28 mouse cellular contexts compared by ENCODE assay signal in genomic region chr17:50853220-50853619, GRCm38 (mm10).
DNase-seq lines count a peak whose midpoint lies in the region; ATAC-seq and TF ChIP-seq lines count a peak whose summit lies in the region.
"Had no signal": no experiment of that assay in that cellular context is flagged by ENCODE, and none has a peak within 500 bp of the region (broad histone marks: within the 10 kb centered on the region; RNA-seq: fewer than 3 reads in every experiment).

No protein-coding gene starts in this region.

- no peak overlapping the region for H3K9ac ChIP-seq in kidney, postnatal 0 days (ENCODE audit: low read depth, low read length)
- no peak overlapping the region for H3K9ac ChIP-seq in intestine, embryonic 16.5 days (ENCODE audit: low read depth, low read length)
- H3K9ac ChIP-seq: forebrain, embryonic 13.5 days; hindbrain, embryonic 13.5 days; limb, embryonic 12.5 days; liver, embryonic 15.5 days; lung, embryonic 14.5 days; stomach, embryonic 15.5 days had no signal

- ATAC-seq in kidney, postnatal 0 days (replicated peaks; ENCODE audit: low FRiP score, low read depth), result no peak
- ATAC-seq in Patski, result peak; percentile 62
- ATAC-seq in intestine, embryonic 16.5 days, result peak; percentile 65
- ATAC-seq: CD4-positive, CD25-positive, alpha-beta regulatory T cell, adult 4 months; forebrain, embryonic 13.5 days; midbrain, embryonic 16.5 days had no signal

- H3K4me3 ChIP-seq in kidney, postnatal 0 days (replicated peaks; ENCODE audit: low read depth, low read length), result no peak overlapping the region
- no peak overlapping the region for H3K4me3 ChIP-seq in intestine, embryonic 16.5 days (ENCODE audit: low read length)
- H3K4me3 ChIP-seq: forebrain, embryonic 13.5 days; gastrocnemius, adult 2 months; hindbrain, embryonic 13.5 days; limb, embryonic 12.5 days; liver, embryonic 15.5 days; midbrain, embryonic 10.5 days; stomach, embryonic 15.5 days had no signal

- in situ Hi-C loops in Patski (cut with MboI; ENCODE audit: low pct_unique_long_range_greater_than_20kb), result no loop called here

- no peak for TF ChIP-seq CTCF in kidney, postnatal 0 days (IDR thresholded peaks at IDR 0.05; ENCODE audit: low read depth)
- no peak for TF ChIP-seq CTCF in Patski (IDR thresholded peaks at IDR 0.05)

- H3K27me3 ChIP-seq in kidney, postnatal 0 days (ENCODE audit: insufficient read depth, low read length), result no peaks in the 10 kb centered on the region
- no peaks in the 10 kb centered on the region for H3K27me3 ChIP-seq in Patski
- H3K27me3 ChIP-seq in intestine, embryonic 16.5 days (replicated peaks; ENCODE audit: control insufficient read depth, insufficient read depth, low read length), result no peaks in the 10 kb centered on the region
- H3K27me3 ChIP-seq: forebrain, embryonic 13.5 days; hindbrain, embryonic 13.5 days; limb, embryonic 12.5 days; liver, embryonic 15.5 days; stomach, embryonic 15.5 days had no signal

- POLR2A ChIA-PET in Patski (lab: Charles Lee), result no interaction called here

- CTCF ChIA-PET in Patski (lab: Charles Lee), result no interaction called here

- no peak overlapping the region for H3K27ac ChIP-seq in kidney, postnatal 0 days
- no peak overlapping the region for H3K27ac ChIP-seq in intestine, embryonic 16.5 days (ENCODE audit: low read length)
- H3K27ac ChIP-seq: forebrain, embryonic 13.5 days; gastrocnemius, adult 2 months; hindbrain, embryonic 13.5 days; limb, embryonic 12.5 days; liver, embryonic 15.5 days; midbrain, embryonic 10.5 days; stomach, embryonic 15.5 days had no signal

- no peaks in the 10 kb centered on the region for H3K4me1 ChIP-seq in kidney, postnatal 0 days (replicated peaks; ENCODE audit: insufficient read depth, low read length)
- H3K4me1 ChIP-seq in intestine, embryonic 16.5 days (ENCODE audit: control insufficient read depth, insufficient read depth, low read length), result no peaks in the 10 kb centered on the region
- H3K4me1 ChIP-seq: liver, embryonic 15.5 days; stomach, embryonic 15.5 days had no signal

- no peak overlapping the region for H3K4me2 ChIP-seq in kidney, postnatal 0 days (ENCODE audit: low read length)
- H3K4me2 ChIP-seq in intestine, embryonic 16.5 days (ENCODE audit: low read depth, low read length), result no peak overlapping the region
- H3K4me2 ChIP-seq: forebrain, embryonic 13.5 days; heart, embryonic 11.5 days; hindbrain, embryonic 13.5 days; limb, embryonic 12.5 days; liver, embryonic 15.5 days; lung, embryonic 14.5 days; stomach, embryonic 15.5 days had no signal

- H3K36me3 ChIP-seq in kidney, postnatal 0 days (ENCODE audit: insufficient read depth, low read length), result no peaks in the 10 kb centered on the region
- no peaks in the 10 kb centered on the region for H3K36me3 ChIP-seq in intestine, embryonic 16.5 days (ENCODE audit: control insufficient read depth, insufficient read depth, low read length)
- H3K36me3 ChIP-seq: hindbrain, embryonic 13.5 days; limb, embryonic 12.5 days; liver, embryonic 15.5 days; midbrain, embryonic 10.5 days; stomach, embryonic 15.5 days had no signal

- no peaks in the 10 kb centered on the region for H3K9me3 ChIP-seq in kidney, postnatal 0 days (replicated peaks; ENCODE audit: low read length)
- H3K9me3 ChIP-seq in intestine, embryonic 16.5 days (ENCODE audit: control insufficient read depth, low read length), result no peaks in the 10 kb centered on the region
- H3K9me3 ChIP-seq: forebrain, embryonic 13.5 days; hindbrain, embryonic 13.5 days; limb, embryonic 12.5 days; liver, embryonic 15.5 days; midbrain, embryonic 10.5 days; stomach, embryonic 15.5 days had no signal

- intact Hi-C loops in left cerebral cortex, postnatal 10 days (cut with DNase I), result no loop called here

- 19% methylated on average over 3 of the region's 3 CpGs for WGBS in kidney, postnatal 0 days
- 20% methylated on average over 3 of the region's 3 CpGs for WGBS in intestine, embryonic 16.5 days

- DNase-seq in kidney, postnatal 0 days (ENCODE audit: low spot score), result peak; percentile 6
- no peak for DNase-seq in kidney, adult 11 months
- DNase-seq in Patski (ENCODE audit: low read depth, low spot score), result no peak
- peak; percentile 42 for DNase-seq in embryo, embryonic 10.5 days (ENCODE audit: low spot score)
- no peak for DNase-seq in cerebellum, postnatal 25 days
- DNase-seq in left cerebral cortex, postnatal 10 days (ENCODE audit: extremely low spot score in 1 of 2, low spot score in 2 of 2), result no peak
- DNase-seq: adrenal gland, postnatal 10 days; cerebellum, adult 9-10 months; gastrocnemius, adult 2 months; gastrocnemius, postnatal 36 days; heart, adult 18-20 months; heart, postnatal 36 days; layer of hippocampus, adult 9-11 months; lung, embryonic 14.5 days; lung, postnatal 14 days; retina, postnatal 1 day; right cerebral cortex, postnatal 14 days; thymus, postnatal 14 days had no signal

Comparison
In these comparisons a context has a peak if more than half of its experiments do, and no peak if none do; other contexts are left out.
1. DNase-seq: peak in kidney, postnatal 0 days (single experiment) and embryo, embryonic 10.5 days (single experiment); none in kidney, adult 11 months (single experiment), Patski (single experiment), cerebellum, postnatal 25 days (0 of 2) and left cerebral cortex, postnatal 10 days (0 of 2).